Mouse (Mus musculus): ENCODE data around the gene Fbxo28.
"Not testable (repeated sequence)": the region's sequence is repeated elsewhere in the genome, so short reads cannot be mapped to it uniquely, and the experiment has no call there.

Fbxo28 gene

GRCm38 (mm10) chr1:182341993-182342392 lies 564 bp upstream of the Fbxo28 start:
- DNase-seq (ENCODE audit: inconsistent ontology term): no peak

- DNase-seq (ENCODE audit: inconsistent ontology term): no peak
Measured at GRCm38 (mm10) chr1:182340281-182340680, 1.1 kb downstream of the Fbxo28 start.

DNA sequence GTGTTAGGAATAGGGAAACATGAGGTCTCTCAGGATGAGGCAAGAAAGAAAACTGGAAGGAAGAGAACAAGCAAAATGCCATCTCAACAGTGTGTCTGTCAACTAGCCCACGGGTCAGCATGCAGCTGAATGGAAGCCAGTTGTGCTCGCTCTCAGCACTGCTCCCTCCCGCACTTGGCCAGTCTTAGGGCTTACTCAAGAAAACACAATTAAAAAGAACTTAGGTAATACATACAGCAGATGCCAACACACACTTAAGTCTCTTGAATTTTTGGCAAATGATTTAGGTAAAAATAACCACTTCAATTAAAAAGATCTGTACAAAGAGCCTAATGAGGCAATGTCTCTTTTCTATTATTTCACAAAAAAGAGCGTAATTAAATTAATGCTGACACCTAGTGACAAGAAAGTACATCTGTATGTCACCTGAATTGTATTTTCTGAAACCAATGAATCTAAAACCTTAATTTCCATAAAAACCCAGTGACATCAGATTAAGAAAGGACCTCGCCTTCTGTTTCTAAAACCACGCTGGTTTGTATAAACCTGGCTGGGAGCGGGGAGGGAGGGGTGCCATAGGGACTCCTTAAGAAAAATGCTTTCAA lies 2.4 kb downstream of the Fbxo28 start:
- DNase-seq (ENCODE audit: inconsistent ontology term): no peak

GRCm38 (mm10) chr1:182333766-182334437 lies 7.5 kb downstream of the Fbxo28 start:
- DNase-seq (ENCODE audit: inconsistent ontology term): no peak

GRCm38 (mm10) chr1:182332090-182333034 lies 9.1 kb downstream of the Fbxo28 start:
- no peak for DNase-seq (ENCODE audit: inconsistent ontology term)

DNA sequence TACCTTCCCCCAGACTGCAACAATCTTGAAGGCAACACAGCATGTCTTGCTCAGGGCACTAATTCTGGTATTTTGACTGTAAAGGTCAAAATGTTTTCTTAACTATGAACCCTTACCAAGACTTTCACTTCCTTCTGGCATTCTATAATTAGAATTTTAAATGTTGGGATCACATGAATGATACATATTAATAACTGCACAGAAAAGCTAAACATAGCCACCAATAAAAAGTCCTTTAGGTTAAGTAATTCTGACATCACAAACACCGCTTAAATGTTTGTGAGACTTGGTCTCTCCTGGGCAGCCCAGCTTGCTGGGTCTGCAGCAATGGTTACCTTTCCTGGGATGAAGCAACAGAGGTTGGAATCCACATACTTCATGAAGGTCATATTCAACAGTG lies 15.5 kb downstream of the Fbxo28 start:
- DNase-seq (ENCODE audit: inconsistent ontology term): no peak

GRCm38 (mm10) chr1:182324552-182324951 lies 16.9 kb downstream of the Fbxo28 start:
- DNase-seq (ENCODE audit: inconsistent ontology term): no peak

DNA sequence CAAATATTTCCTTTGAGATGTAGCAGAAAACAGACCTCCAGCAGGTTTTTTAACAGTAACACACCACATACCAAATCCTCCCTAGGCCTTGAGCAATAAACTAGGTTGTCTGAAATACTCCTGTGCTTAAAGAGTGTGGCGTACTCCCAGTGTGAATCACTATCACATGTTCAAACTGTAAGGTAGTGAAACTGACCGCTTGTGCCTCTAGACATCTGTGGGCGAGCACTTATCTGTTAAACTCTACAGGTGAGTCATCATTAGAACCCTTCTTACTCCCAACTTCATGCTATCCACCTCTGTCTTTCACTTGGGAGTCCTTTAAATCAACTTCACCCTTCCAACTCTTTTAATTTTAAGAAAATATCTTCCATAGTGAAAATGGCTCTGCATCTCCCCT lies 18.3 kb downstream of the Fbxo28 start:
- no peak for DNase-seq (ENCODE audit: inconsistent ontology term)

- DNase-seq (ENCODE audit: inconsistent ontology term): no peak
Measured at GRCm38 (mm10) chr1:182314201-182314600, 27.2 kb downstream of the Fbxo28 start.

- no peak for DNase-seq (ENCODE audit: inconsistent ontology term)
Measured at GRCm38 (mm10) chr1:182313181-182313580, 28.2 kb downstream of the Fbxo28 start.

DNA sequence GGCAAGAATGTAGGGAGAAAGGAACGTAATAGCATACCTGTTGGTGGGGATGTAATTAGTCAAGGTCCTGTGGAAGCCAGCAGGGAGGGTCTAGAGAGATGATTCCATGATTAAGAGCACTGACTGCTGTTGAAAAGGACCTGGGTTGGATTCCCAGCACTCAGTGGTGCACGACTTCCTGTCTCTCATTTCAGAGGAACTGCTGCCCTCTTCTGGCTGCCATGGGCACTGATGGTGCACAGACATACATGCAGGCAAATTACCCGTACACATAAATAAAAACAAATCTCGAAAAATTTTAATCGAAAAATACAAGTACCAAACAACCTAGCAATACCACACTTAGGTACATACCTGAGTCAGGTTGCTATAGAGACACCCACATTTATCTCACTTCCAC lies 30.1 kb downstream of the Fbxo28 start:
- DNase-seq (ENCODE audit: inconsistent ontology term): no peak

DNA sequence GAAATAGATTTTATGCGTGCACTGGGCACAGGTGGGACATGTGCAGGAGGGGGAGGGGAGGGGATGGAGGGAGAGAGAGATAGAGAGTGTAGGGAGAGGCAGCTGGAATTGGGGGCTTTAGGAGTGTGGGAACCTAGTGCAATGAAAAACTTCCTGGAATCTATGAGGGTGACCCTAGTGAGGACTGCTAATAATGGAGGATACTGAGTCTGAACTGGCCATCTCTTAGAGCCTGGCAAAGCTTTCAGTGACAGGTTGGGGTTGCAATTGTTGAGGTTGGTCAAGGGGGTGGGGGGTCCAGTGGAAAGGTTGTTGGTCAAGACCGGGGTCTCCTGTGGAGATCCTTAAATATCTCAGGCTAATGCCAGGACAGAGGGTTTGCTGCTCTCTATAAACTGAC lies 31.1 kb downstream of the Fbxo28 start:
- no peak for DNase-seq (ENCODE audit: inconsistent ontology term)

DNA sequence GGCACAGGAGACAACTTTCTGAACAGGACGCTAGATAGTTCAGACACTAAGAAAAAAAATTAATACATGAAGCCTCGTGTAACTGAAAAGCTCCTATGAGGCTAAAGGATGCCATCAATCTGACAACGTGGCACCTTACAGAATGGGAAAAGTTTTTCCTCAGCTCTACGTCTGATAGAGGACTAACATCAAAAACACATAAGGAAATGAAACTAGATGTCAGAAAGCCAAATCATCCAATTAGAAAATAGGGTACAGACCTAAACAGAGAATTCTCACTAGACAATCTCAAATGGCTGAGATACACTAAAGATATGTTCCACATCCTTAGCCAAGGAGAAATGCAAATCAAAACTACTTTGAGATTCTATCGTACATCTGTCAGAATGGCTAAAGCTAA lies 32.0 kb downstream of the Fbxo28 start:
- DNase-seq (ENCODE audit: inconsistent ontology term): no peak

- DNase-seq (ENCODE audit: inconsistent ontology term): no peak
Measured at GRCm38 (mm10) chr1:182302916-182303315, 38.5 kb downstream of the Fbxo28 start.

GRCm38 (mm10) chr1:182302176-182302870 lies 39.1 kb downstream of the Fbxo28 start:
- no peak for DNase-seq (ENCODE audit: inconsistent ontology term)

DNA sequence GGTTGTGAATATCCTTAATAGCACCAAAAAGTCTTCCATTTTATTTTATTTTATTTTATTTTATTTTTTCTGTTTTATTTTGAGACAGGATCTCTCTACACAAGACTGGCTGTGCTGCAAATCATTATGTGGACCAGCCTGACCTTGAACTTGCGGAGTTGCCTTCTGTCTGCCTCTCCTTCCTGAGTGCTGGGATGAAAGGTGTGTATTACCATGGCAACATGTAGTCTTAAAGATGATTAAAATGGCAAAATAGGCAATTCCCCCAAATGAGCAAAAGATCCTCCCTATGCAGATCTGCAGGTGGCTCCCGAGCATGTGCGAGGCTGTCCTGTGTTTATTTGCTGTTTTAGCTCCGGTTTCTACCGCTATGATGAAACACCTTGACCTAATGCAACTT lies 43.6 kb downstream of the Fbxo28 start:
- no peak for DNase-seq (ENCODE audit: inconsistent ontology term)

DNA sequence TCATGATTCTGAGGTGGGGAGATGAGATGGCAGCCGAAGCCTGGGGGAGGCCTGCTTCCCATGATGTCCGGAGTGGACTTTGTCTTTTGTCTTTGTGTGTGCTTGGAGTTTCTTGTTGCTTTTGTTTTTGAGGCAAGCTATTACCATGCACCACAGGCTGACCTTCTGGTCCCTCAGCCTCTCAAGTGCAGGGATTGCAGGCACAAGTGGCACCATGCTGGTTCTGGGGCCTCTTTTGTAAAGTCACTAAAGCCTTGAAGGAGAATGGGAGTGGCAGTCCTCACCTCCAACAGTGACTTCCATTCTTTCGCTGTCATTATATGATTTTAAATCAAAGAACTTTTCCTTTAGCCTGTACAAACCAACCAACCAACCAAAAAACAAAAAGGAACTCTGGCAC lies 44.2 kb downstream of the Fbxo28 start:
- DNase-seq (ENCODE audit: inconsistent ontology term): no peak

GRCm38 (mm10) chr1:182296816-182297215 lies 44.6 kb downstream of the Fbxo28 start:
- no peak for DNase-seq (ENCODE audit: inconsistent ontology term)

DNA sequence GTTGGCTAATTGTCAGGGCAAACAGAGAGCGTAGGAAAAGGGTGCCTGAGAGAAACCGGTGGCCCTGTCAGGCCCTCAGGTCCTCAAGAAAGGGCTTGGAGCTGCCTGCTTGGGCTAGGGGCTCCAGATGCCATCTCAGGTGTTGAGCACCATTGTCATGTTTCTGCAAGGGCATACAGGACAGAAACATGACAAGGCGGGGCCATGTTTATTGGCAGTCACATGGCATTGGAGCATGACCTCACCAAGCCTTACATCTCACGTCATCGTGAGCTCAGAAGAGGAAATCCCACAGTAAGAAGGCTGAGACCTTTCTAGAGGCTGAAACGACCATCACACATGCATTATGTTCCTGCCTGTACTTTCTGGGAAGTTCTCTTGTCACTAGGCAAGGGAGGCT lies 45.3 kb downstream of the Fbxo28 start:
- no peak for DNase-seq (ENCODE audit: inconsistent ontology term)

DNA sequence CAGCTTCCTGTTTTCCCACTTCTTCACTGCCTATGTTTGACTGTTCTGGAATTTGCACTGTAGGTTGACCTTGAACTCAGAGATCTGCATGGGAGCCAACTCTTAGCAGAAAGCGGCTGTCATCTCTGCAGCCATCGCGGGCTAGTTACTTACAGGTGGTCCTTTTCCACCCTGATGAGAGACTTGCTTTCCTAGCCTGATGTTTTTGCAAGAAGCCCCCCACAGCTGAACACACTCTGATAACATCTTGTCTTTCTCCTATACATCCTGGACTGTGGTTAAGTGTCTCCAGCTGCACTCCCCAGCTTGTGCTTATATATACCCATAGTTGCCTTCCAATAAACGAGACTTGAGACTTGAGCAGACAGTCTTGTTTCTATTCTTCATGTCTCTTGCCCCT lies 49.1 kb downstream of the Fbxo28 start:
- no peak for DNase-seq (ENCODE audit: inconsistent ontology term)

- DNase-seq (ENCODE audit: inconsistent ontology term): not testable (repeated sequence)
Measured at GRCm38 (mm10) chr1:182290741-182291140, 50.7 kb downstream of the Fbxo28 start.

GRCm38 (mm10) chr1:182289781-182290180 lies 51.6 kb downstream of the Fbxo28 start:
- no peak for DNase-seq (ENCODE audit: inconsistent ontology term)
